Mouse (Mus musculus) limb, embryonic 14.5 days (tissue): Measurements from ENCODE around the gene 4921536K21Rik. TPM values are rescaled to one million over a fixed set of nuclear protein-coding genes. Genes with fewer than 3 reads are reported as not detected.

ENCODE experiments used
- ATAC-seq: fragments of 200-750 bp; cut with Nextera tagmentation; 2 replicates; pipeline ENCODE4 v1.8.0; 2017; ENCODE audit warnings: low read depth, moderate number of reproducible peaks, moderate TSS enrichment; ENCODE audit not compliant: low FRiP score
- DNase-seq: peaks from one replicate; pipeline ENCODE4 v3.0.0-alpha.2; 2015; ENCODE audit warnings: low spot score
- H3K27ac ChIP-seq: fragments of 300-500 bp; sonication (generic); replicated peaks from 2 replicates; pipeline ENCODE4 v1.5.1; 2014; ENCODE audit warnings: low read depth, mild to moderate bottlenecking, low read length, moderate library complexity, mixed read lengths
- H3K27me3 ChIP-seq: fragments of 300-500 bp; sonication (generic); 2 replicates; pipeline ENCODE4 v1.6.1; 2014; ENCODE audit warnings: low read length, mixed read lengths; ENCODE audit not compliant: control insufficient read depth, insufficient read depth
- H3K36me3 ChIP-seq: fragments of 300-500 bp; sonication (generic); 2 replicates; pipeline ENCODE4 v1.6.1; 2014; ENCODE audit warnings: mild to moderate bottlenecking, low read length, moderate library complexity, mixed read lengths; ENCODE audit not compliant: control insufficient read depth, insufficient read depth
- H3K4me1 ChIP-seq: fragments of 300-500 bp; sonication (generic); 2 replicates; pipeline ENCODE4 v1.6.1; 2014; ENCODE audit warnings: antibody characterized with exemption, low read length, mixed read lengths; ENCODE audit not compliant: control insufficient read depth, insufficient read depth
- H3K4me2 ChIP-seq: fragments of 300-500 bp; sonication (generic); replicated peaks from 2 replicates; pipeline ENCODE4 v1.6.1; 2014; ENCODE audit warnings: low read depth, mild to moderate bottlenecking, low read length, moderate library complexity; ENCODE audit not compliant: severe bottlenecking
- H3K4me3 ChIP-seq: fragments of 300-500 bp; sonication (generic); replicated peaks from 2 replicates; pipeline ENCODE4 v1.5.1; 2014; ENCODE audit warnings: low read length
- H3K9ac ChIP-seq: fragments of 300-500 bp; sonication (generic); 2 replicates; pipeline ENCODE4 v1.6.1; 2014; ENCODE audit warnings: mild to moderate bottlenecking, low read depth, low read length, moderate library complexity; ENCODE audit not compliant: severe bottlenecking
- H3K9me3 ChIP-seq: fragments of 300-500 bp; sonication (generic); 2 replicates; pipeline ENCODE4 v1.6.1; 2016; ENCODE audit warnings: low read length; ENCODE audit not compliant: control insufficient read depth
- POLR2A ChIP-seq: fragments of 200-500 bp; IDR thresholded peaks from 2 replicates; pipeline ENCODE4 v1.8.0; 2012; ENCODE audit warnings: inconsistent platforms, mild to moderate bottlenecking, moderate library complexity, borderline replicate concordance; ENCODE audit not compliant: insufficient read depth, insufficient read length; ENCODE audit errors: extremely low read depth
- WGBS: fragments of 180-500 bp; shearing (Covaris S2); extraction: QIAGEN DNeasy Blood & Tissue Kit; methylation state at CpG from one replicate; pipeline ENCODE4 v1.1.7; 2014; 5-methylcytosine and 5-hydroxymethylcytosine counted together
- polyA plus RNA-seq, 2 experiments: library from polyadenylated mRNA; depleted of rRNA in 1 of 2; stranded (reverse) in 1 of 2; unstranded in 1 of 2; fragments of >200 nt; fragmentation: Nextera tagmentation in 1 of 2; extraction: Ambion mirVana in 1 of 2; gene quantifications; 2 replicates each; pipeline versions ENCODE4 v1.2.1 to v1.2.3; 2012 to 2014

4921536K21Rik gene
- polyA plus RNA-seq, 2 experiments = 0.23 TPM; not detected in 1

- ATAC-seq = no peak
- Histone ChIP-seq H3K36me3 (0 out of 2 replicates have a peak, but pooled peaks cover 2% of the 10 kb centered on the region), H3K4me1 (peaks cover 16% of the 10 kb centered on the region), H3K9ac (no peak overlapping the region), H3K27ac (no peak overlapping the region), H3K4me2 (no peak overlapping the region), H3K9me3 (no peaks in the 10 kb centered on the region), H3K27me3 (peaks cover 5% of the 10 kb centered on the region), H3K4me3 (no peak overlapping the region)
- no peak for TF ChIP-seq POLR2A
- no peak for DNase-seq
- 54% methylated on average over 5 of the region's 5 CpGs for WGBS
Measured at GRCm38 (mm10) chr11:3910513-3911310, 15.8 kb upstream of the 4921536K21Rik start.

- peaks cover 5% of the 10 kb centered on the region for H3K27me3 ChIP-seq
- no peak overlapping the region for H3K4me3 ChIP-seq
- H3K4me2 ChIP-seq = no peak overlapping the region
- H3K27ac ChIP-seq = no peak overlapping the region
- TF ChIP-seq POLR2A = no peak
- H3K9ac ChIP-seq = no peak overlapping the region
- peaks cover 16% of the 10 kb centered on the region for H3K4me1 ChIP-seq
- H3K9me3 ChIP-seq = no peaks in the 10 kb centered on the region
- 85% methylated on average over 4 of the region's 4 CpGs for WGBS
- 0 out of 2 replicates have a peak, but pooled peaks cover 2% of the 10 kb centered on the region for H3K36me3 ChIP-seq
- ATAC-seq (no peak), DNase-seq (no peak)
Measured at GRCm38 (mm10) chr11:3909236-3909635, 14.3 kb upstream of the 4921536K21Rik start.

- WGBS = 88% methylated on average over 1 of the region's 1 CpGs
- Histone ChIP-seq H3K36me3 (0 out of 2 replicates have a peak, but pooled peaks cover 2% of the 10 kb centered on the region), H3K4me1 (no peaks in the 10 kb centered on the region), H3K27me3 (no peaks in the 10 kb centered on the region), H3K9me3 (no peaks in the 10 kb centered on the region), H3K4me3 (no peak overlapping the region), H3K9ac (no peak overlapping the region), H3K4me2 (no peak overlapping the region), H3K27ac (no peak overlapping the region)
- no peak for ATAC-seq
- DNase-seq = no peak
- TF ChIP-seq POLR2A = no peak
Measured at GRCm38 (mm10) chr11:3905446-3905845, 10.5 kb upstream of the 4921536K21Rik start.

- Histone ChIP-seq H3K27me3 (no peaks in the 10 kb centered on the region), H3K36me3 (0 out of 2 replicates have a peak, but pooled peaks cover 2% of the 10 kb centered on the region), H3K4me1 (no peaks in the 10 kb centered on the region), H3K4me2 (no peak overlapping the region), H3K9ac (no peak overlapping the region), H3K27ac (no peak overlapping the region), H3K4me3 (no peak overlapping the region), H3K9me3 (no peaks in the 10 kb centered on the region)
- no peak for TF ChIP-seq POLR2A
- DNase-seq (no peak), ATAC-seq (no peak)
- WGBS = 76% methylated on average over 6 of the region's 6 CpGs
Measured at GRCm38 (mm10) chr11:3904673-3905072, 9.8 kb upstream of the 4921536K21Rik start.

- ATAC-seq (no peak), DNase-seq (no peak)
- H3K4me2 ChIP-seq = no peak overlapping the region
- H3K4me3 ChIP-seq = no peak overlapping the region
- H3K4me1 ChIP-seq = no peaks in the 10 kb centered on the region
- H3K27ac ChIP-seq = no peak overlapping the region
- WGBS = 81% methylated on average over 5 of the region's 5 CpGs
- H3K36me3 ChIP-seq = peaks cover 6% of the 10 kb centered on the region
- TF ChIP-seq POLR2A = no peak
- no peaks in the 10 kb centered on the region for H3K27me3 ChIP-seq
- no peaks in the 10 kb centered on the region for H3K9me3 ChIP-seq
- no peak overlapping the region for H3K9ac ChIP-seq
Measured at GRCm38 (mm10) chr11:3903046-3903445, 8.1 kb upstream of the 4921536K21Rik start.
